Mouse (Mus musculus) gastrocnemius, postnatal 10 days (tissue): Measurements from ENCODE around the gene Mlph. TPM values are rescaled to one million over a fixed set of nuclear protein-coding genes. Genes with fewer than 3 reads are reported as not detected.
A peak's percentile ranks its signal among the peaks of the same experiment; 100 is the strongest.

Experiments
- DNase-seq: peaks from one replicate; pipeline ENCODE4 v3.0.0; 2021; ENCODE audit warnings: mixed read lengths
- total RNA-seq, 2 experiments: library from RNA; stranded (reverse); gene quantifications; 2 replicates each; pipeline ENCODE4 v1.2.3; 2021

Mlph gene
- total RNA-seq, 2 experiments from 2014 or later: 0.31 to 0.50 TPM

- DNase-seq: no peak
These were observed 54.5 kb downstream of the Mlph start, which contains the start of gene Rab17 for GRCm38 (mm10) chr1:90969347-90969784. Rab17 (minus strand) TSS chr1:90969661.

- no peak for DNase-seq
These were observed 55.1 kb downstream of the Mlph start for GRCm38 (mm10) chr1:90969881-90970390.

- DNase-seq: peak; percentile 97
These were observed 58.2 kb downstream of the Mlph start for GRCm38 (mm10) chr1:90972911-90973573.

GRCm38 (mm10) chr1:90973574-90973911 is 58.7 kb downstream of the Mlph start:
- no peak for DNase-seq

GRCm38 (mm10) chr1:90974906-90975649 is 60.2 kb downstream of the Mlph start:
- peak; percentile 45 for DNase-seq

GRCm38 (mm10) chr1:90975960-90976359 is 61.1 kb downstream of the Mlph start:
- DNase-seq: no peak

GRCm38 (mm10) chr1:90980638-90981330 is 65.9 kb downstream of the Mlph start:
- DNase-seq: peak; percentile 2

- no peak for DNase-seq
These were observed 66.5 kb downstream of the Mlph start for GRCm38 (mm10) chr1:90981346-90981745.

- DNase-seq: no peak
These were observed 81.0 kb downstream of the Mlph start for GRCm38 (mm10) chr1:90995916-90996315.

GRCm38 (mm10) chr1:90997136-90997535 is 82.3 kb downstream of the Mlph start:
- DNase-seq: no peak

GRCm38 (mm10) chr1:90997641-90998040 is 82.8 kb downstream of the Mlph start:
- no peak for DNase-seq

- DNase-seq: peak; percentile 70
These were observed 83.5 kb downstream of the Mlph start, which contains the start of gene Lrrfip1 for GRCm38 (mm10) chr1:90998268-90998890. Lrrfip1 (plus strand) TSS chr1:90998737.

GRCm38 (mm10) chr1:90998891-90999611 is 84.2 kb downstream of the Mlph start:
- DNase-seq: no peak

- DNase-seq: no peak
These were observed 85.2 kb downstream of the Mlph start for GRCm38 (mm10) chr1:90999911-91000601.

Other genes starting within 250 kb of the Mlph start
- 100 to 1,000 TPM; 299 to 378 TPM for gene Col6a3, start 71.1 kb upstream of the Mlph start, total RNA-seq
- not detected for gene Prlh, start 38.0 kb downstream of the Mlph start, total RNA-seq
- gene Rab17, start 54.6 kb downstream of the Mlph start, total RNA-seq: not detected
- gene Lrrfip1, start 83.7 kb downstream of the Mlph start, total RNA-seq: 100 to 1,000 TPM; 247 to 265 TPM
- gene Rbm44, start 230.0 kb downstream of the Mlph start, total RNA-seq: under 1 TPM in 1 of 2 experiments, not detected in 1; 0.16 TPM